Mouse (Mus musculus) cerebellum, postnatal 4 days (tissue): ENCODE results near the gene Rassf1.

Experiments used
- DNase-seq, 2 experiments: peaks; one replicate each; pipeline ENCODE4 v3.0.0; 2022; ENCODE audit warnings: low spot score in 2 of 2, mixed read lengths in 1 of 2

The Rassf1 gene

DNA sequence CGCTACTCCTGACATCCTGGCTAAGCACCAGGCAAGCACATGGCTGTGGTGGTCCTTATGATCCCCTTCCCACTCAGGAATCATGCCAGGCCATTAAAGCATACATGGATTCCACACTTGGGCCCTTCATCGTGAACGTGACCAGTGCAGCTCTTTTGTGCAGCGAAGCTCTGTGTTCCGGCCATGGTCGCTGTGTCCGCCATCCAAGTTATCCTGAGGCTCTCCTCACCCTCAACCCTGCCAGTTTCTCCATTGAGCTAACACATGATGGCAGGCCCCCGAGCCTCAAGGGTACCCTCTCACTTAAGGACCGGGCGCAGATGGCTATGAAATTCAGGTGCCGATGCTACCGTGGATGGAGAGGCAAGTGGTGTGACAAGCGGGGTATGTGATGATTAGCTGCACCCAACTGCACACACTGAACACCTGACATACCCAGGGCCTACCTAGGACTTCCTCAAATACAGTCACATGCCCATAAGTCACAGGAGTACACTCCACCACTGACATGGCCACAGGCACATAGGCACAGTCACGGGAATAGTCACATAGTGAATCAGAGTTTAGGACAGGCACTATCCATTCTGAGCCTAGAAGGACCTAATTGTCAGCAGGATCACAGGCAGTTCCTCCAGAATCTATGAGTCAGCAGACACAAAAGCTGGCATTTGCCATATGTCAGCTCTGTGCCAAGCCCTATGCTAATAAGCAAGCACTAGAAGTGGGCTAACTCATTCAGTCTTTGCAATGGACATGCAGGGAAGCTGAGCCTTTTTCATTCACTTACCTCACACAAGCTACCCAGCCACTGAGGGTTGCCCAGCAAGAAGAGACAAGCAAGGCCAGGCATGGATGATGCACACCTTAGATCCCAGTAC, 27.9 kb downstream of the Rassf1 start:
- DNase-seq = no peak

DNA sequence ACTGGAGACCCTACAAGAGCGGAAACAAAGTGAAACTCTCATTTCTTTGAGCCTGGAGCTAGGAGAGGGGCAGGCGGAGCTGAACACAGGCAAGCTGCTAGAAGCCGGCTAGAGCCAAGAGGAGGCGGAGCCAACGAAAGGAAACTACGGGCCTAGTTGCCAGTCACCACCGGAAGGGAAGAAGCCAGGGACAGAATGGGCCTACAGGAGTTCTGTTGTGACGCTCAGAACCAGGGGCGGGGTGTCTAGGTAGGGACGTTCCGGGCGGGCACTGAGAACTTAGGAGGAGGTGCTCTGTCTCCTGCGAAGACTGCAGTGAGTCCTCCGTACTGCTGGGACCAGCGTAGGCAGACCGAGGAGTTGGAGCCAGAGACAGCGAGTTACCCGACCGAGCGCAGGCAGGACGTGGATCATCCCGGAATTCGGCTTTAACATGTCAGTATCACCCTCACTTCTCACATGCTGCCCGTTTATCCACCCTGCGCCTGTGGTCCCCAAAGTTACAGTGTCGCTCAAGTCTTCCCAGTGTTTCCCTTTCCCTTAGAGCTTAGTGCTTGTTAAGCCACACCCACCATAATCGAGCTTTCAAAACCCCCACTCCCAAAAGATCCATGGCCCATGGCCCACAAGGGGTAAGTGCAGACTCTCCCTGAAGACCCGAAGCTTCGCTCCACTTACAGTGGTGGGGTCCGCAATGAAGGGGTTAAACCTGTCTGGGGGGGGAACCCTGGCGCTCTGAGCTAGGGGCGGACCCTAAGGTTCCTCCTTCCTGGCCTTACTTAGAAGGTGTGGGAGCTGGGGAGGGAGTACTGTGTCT, 29.4 kb downstream of the Rassf1 start, which contains the start of gene Hyal3:
Hyal3 (plus strand) TSS at position 318 of the 817 bp plus-strand sequence.
- peak; percentile 59 to 79 for DNase-seq

DNA sequence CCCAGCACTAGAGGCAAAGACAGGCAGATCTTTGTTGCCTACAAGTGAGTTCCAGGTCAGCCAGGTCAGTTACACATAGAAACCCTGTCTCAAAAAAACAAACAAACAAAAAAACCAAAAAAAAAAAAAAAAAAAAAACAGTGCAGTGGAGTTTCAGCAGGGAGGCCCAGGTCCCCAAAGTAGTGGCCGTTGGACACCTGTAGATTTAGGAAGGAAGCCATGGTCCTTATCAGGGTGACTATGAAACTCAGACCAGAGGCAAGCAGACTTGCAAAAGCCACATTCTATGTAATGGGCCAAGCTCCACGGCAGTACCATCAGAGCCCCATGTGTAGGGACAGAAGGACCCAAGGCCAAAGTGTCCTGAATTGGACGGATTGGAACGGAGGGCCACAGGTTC, 30.2 kb downstream of the Rassf1 start:
- DNase-seq = no peak

DNA sequence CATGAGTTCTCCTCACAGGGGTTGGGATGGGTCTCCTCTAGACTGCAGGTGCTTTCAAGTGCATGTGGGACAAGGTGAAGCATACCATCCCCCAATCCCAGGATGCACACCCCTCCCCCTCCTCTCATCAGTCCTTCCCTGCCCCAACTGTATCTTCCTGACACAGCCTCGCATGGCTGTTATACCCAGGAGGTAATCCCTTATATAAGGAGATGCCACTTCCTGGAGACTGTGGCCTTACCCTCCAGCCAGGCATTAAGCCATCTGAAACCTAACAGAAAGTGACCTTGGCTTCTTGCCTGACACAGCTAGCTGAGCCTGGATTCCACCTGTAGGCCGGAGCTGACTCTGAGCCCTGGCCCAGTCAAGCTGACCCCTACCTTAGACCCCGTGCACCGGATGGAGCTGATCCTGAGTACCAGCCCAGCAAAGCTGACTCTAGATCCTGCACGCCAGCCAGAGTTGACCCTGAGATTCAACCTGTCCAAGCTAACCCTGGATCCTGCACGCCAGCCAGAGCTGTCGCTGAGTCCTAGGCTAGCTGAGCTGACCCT, 31.2 kb downstream of the Rassf1 start:
- DNase-seq = no peak

DNA sequence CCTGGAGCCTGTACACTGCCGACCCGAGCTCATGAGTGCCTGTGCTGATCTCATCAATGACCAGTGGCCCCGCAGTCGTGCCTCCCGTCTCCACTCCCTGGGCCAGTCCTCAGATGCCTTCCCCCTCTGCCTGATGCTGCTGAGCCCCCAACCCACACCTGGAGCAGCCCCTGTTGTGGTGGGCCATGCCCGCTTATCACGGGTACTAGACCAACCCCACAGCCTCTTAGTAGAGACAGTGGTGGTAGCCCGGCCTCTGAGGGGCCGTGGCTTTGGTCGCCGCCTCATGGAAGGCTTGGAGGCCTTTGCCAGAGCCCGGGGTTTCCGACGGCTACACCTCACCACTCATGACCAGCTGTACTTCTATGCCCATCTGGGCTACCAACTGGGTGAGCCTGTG, 31.8 kb downstream of the Rassf1 start:
- DNase-seq = no peak

DNA sequence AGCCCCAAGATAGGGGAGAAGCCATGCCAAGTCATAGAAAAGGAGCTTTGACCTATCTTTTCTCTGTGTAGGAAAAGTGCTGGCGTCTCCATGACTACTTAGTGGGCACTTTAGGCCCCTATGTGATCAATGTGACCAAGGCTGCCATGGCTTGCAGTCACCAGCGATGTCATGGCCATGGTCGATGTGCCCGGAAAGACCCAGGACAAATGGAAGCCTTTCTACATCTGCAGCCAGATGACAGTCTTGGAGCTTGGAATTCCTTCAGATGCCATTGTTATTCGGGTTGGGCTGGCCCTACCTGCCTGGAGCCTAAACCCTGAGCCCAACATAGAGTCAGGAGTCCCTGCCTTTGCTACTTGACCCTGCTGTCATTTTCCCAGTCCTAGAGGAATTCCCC, 35.1 kb downstream of the Rassf1 start:
- DNase-seq = no peak

DNA sequence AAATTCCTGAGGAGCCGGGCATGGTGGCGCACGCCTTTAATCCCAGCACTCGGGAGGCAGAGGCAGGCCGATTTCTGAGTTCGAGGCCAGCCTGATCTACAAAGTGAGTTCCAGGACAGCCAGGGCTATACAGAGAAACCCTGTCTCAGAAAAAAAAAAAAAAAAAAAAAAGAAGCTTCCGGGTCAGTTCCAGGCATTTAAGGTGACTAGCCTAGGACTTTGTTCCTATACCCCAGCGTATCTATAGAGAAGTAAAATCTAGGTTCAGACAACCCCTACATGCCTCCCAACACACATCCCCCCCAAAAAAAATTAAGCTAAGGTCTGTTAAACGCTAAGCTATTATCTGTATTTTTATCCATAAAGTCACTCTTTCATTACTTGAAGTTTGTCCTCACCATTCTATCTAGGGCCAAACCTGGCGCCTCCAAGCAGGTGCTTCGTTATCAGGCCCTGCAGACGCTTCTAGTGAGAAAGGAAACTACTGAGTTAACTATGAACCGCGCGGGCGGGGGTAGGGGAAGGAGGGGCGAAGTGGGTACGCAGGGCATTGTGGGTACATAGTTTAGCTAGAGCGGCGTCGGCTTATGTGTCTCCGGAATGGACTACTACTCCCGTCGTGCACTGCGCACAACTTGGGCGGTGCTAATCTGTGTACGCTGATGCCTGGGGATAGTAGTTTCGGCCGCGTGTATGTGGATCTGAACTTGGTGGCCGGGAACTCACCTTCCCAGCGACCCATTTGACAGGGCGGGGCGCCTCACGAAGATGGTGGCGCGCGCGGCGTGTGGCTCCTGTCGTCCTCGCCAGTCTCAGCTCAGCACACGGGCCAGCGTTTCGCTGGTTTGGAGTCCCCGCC, 35.8 kb downstream of the Rassf1 start, which contains the start of gene Ifrd2:
Ifrd2 (plus strand) TSS at position 669 of the 859 bp plus-strand sequence.
- DNase-seq = peak; percentile 88 to 93

DNA sequence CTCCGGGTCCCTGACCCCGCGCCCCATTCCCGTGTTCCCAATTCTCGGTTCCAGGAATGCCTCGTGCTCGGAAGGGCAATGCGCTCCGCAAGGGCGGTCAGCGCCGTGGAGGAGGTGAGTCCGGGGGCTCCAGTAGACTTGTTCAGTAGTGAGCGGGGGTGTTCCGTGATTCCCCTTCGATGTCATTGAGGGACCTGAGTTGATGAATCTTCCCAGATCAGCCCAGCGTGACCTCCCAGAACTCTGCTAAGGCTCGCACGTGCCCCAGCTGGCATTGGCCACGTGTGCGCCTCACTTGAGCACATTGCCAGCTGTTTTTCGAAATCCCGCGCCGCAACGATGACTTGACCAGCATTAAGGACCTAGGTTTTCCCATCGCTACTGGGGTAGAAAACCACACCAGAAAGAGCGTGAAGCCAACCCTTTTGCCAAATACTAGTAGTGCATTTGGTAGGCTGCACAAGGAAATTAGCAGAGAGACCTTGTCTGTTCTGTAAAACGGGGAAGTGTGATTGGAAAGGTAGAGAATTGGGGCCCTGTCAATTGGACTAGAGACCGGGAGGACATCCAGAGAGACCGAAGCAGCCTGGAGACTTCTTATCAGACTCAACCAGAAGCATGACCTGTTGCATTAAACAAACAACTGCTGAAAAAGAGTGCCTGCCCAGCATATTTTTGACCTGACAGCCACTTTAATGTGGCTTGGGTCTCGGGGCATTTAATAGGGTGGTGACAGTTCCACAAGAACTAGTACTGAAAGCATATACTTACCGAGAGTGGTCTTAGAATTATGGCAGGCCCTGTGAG, 36.7 kb downstream of the Rassf1 start:
- no peak for DNase-seq

DNA sequence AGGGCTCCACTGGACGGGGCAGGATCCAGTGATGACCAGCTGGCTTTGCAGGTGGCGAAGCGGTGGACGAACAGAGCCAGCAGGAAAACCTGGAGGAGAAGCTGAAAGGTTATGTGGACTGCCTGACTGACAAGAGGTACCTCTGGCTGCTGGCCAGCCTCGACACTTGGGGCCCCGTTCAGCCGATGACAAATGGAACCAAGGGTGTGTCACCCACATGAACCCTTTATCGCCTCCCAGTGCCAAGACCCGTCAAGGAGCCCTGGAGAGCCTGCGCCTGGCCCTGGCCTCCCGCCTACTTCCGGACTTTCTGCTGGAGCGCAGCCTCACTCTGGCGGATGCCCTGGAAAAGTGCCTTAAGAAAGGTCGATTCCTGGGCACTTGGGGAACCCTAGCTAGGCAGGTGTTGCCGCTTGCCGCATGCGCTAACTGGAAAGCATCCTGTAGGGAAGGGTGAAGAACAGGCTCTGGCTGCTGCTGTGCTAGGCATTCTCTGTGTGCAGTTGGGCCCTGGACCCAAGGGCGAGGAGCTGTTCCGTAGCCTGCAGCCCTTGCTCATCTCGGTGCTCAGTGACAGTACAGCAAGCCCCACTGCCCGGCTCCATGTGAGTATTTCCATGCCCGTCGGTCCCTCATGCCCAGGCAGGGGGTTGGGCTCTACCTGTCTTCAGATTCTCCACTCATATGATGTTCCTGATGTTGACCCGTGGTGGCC, 38.9 kb downstream of the Rassf1 start:
- DNase-seq = no peak

DNA sequence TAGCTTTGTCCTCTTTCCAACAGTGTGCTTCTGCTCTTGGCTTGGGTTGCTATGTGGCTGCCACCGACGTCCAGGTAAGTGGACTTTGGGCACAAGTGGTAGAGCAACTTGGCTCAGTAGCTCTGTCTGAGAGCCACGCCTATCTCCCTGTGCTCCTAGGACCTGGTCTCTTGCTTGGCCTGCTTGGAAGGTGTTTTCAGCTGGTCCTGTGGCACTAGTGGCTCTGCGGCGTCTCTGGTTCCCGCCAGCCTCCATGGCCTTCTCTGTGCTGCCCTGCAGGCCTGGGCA, 39.4 kb downstream of the Rassf1 start:
- DNase-seq = no peak

DNA sequence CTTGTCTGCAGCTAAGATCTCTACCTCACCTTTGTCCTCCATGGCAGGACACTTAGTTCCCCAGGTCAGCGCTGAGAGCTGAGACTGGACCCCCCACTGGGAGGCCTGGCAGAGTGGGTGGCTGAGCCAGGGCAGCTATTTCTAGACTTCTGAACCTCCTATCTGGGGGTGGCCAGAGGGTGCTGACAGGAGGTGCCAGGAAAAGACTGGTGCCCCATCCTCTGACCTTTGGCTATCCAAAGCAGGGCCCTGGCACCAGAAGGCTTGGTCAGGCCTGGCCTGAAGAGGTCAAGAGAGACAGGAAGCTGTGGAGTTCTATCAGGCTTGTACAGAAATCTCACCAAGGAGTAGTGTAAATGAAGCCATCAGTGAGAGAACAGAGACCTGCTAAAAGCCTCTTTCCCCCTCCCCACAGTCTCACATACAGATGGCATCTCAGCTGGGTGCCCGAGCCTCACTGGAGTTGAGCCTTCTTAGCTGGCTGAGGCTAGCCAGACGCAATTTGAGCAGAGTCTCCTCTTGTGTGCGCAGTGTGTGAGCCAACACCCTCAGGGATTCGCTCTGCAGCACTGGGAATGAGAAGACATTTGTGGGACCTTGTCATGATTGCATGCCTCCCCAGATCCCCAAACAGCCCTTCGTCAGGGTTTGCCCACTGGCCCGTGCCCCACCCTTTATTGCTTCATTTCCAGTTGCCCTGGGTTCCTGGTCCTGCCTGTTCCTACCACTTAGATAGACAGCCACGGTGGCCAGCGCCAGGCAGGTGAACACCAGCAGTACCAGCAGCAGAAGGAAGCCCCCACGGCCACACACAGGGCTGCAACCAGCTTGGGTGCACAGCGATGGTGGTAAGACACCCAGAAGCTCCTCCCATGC, 42.0 kb downstream of the Rassf1 start:
- DNase-seq = peak in 1 of 2 experiments; percentile 57

DNA sequence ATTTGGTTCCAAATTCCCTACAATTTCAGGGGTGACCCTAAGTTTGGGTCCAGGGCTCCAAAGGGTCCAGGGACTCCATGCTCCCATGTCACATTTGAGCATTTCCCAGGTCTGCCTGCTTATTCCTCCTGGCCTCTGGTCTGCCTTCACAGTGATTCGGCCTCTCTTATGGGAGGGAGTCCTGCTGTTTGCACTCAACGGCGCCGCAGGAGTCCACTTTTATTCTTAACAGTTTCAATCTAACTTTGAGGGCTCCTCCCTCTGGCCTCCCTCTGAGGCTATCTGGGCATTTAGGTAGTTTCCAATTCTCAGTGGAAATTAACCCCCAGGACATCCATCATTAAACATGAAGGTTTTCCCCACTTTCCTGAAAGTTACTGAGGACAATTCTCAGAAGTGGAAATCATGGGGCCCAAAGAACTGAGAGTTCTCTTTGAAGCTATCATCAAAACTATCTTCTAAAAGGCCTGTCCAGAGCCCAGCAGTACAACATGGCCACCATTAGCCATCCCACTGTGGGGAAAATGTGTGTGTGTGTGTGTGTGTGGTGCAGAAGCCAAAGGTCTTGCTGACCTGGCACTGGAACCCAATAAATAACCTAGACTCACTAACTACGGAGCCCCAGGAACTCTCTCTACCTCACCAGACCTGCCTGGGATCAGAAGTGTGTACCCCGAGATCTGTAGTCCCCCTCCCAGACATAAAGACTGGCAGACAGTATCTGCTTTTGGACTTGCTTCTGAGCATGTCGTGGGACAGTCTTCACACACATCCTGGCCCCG, 43.1 kb downstream of the Rassf1 start:
- no peak for DNase-seq

DNA sequence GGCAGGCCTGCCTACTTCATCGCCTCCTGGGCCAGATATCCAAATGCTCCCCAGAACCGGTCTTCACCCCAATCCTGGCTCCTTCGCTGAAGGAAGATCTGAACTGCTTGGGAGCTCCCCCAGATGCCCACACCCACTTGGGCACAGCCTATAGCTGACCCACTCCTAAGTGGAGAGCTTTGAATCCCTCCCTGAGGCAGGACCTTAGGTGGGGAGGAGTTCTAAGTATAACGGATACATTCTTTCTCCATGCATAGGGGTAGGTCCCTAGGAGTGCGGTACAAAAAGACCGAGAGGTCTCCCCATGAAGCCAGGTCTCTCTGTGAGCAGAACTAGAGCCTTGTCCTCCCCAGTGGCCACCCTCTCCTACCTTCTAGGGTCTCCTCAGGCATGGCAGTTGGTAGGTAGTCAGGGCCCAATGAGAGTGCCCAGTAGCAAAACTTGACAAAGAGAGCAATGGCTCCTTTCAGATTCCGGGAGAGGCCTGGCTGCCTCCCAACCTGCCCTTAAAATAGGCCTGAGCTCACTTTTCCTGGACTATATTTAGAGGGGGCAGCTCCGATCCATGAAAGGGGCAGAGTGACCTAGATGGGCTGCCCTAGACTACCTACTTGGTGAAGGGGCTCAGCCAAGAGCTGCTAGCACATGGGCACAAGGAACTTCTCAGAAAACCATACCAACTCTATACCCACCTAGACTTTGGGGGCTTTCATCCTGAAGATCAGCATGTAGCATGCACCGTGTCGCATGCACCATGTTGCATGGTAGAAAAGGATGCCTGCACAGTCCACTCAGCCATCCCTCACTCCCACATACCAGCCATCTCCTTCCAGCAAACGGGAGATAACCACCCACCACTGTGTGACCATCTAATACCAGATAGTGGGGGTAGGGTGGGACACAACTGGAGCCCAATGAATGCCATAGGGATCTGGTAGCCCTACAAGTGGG, 45.5 kb downstream of the Rassf1 start:
- DNase-seq = no peak

DNA sequence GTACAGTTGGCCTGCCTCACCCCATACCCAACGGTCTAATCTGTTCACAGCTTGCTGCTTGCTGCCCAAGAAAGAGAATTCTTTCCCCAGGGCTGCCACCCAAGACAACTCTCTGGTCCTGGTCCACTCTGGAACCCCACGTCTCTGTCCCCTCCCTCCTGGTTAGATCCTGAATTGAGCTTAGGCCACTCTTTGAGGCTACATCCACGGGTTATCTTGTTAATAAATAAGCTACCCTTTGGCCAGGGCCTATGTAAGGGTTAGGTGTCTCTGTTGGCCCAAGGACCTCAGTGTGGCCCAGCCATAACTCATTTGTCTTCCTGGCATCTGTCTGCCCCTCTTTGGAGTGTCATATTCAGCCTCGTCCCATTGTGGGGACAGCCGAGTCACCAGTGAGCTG, 47.0 kb downstream of the Rassf1 start:
- DNase-seq = no peak

DNA sequence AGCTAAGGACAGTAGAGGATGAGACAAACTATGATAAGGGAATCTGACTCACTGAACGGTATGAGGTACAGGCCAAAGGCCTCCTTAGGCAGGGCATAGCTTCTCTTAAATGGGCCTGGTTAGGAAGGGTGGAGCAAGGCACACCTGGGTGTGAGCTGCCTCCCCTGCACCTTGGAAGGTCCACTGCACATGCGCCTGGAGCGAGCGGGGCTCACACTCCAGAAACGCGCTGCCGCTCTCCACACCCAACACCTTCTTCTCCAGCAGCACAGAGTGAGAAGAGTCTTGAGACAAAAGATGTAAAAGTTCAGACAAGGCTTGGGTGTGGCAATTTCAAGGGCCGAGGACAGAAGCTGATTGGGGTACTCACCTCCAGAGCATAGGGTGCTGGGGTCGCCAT, 48.1 kb downstream of the Rassf1 start:
- no peak for DNase-seq

DNA sequence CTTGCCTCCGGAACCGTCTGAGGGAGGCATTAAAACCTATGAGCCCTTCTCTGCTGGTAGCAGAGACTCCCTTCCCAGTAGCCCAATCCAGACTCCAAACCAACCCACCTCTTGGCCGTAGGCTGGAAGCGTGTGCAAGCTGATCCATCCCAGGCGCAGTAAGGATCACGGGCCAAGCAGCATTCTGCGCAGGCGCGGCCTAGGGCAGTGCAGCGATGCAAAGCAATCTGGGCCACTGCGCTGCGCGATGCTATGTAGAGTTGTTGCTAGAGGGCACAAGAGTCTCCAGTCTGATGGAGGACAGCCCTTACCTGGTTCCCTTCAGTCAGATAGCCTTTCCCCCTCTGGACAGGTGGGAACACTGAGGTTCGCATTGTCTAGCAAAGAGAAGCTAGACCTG, 48.5 kb downstream of the Rassf1 start:
- no peak for DNase-seq

DNA sequence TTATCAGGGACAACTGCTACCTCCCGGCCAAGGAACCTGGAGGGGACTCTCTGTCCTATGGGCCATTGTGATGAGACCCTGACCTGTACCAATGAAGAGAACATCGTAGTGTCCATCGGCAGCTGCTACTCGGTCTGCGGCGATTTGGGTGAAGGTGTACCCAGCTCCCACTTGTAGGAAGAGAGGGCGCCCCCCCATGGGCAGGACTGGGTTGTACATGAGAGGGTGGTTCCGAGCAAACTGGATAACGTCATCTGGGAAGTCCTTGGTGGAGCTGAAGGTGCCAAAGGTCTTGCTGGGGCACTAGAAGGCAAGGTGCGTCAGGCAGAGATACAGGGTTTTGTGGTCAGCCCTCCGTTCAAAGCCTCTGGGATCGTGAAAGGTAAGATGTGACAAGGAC, 49.4 kb downstream of the Rassf1 start:
- DNase-seq = no peak
